Mouse (Mus musculus) kidney, adult 9 months (tissue): ENCODE results near the gene Gpatch2.

Experiments used
- DNase-seq: peaks from one replicate; pipeline ENCODE4 v3.0.0; 2022

The Gpatch2 gene

DNA sequence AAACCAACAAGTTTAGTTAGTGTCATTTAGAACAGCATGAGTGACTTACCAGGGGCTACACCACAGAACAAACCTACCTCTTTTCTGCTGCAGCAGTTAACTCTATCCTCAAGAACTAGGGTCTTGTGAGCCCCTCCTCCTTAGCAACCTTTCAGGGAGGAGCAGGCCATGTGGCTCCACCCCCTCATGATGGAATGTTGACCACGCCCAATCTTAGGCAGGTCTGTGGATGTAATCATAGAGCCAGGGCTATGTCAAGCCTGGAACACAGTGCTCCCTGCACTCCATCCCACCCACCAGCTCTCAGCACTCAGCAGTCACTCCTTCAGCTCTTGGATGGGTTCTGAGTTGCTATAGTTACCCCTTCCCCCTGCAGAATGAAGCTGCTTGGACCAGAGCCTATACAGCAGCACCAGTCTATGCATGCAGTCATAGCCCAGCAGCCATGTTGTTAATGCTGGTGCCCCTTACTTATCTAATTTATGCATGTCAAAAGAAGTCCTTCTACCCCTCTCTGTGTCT, 35.5 kb downstream of the Gpatch2 start:
- no peak for DNase-seq

DNA sequence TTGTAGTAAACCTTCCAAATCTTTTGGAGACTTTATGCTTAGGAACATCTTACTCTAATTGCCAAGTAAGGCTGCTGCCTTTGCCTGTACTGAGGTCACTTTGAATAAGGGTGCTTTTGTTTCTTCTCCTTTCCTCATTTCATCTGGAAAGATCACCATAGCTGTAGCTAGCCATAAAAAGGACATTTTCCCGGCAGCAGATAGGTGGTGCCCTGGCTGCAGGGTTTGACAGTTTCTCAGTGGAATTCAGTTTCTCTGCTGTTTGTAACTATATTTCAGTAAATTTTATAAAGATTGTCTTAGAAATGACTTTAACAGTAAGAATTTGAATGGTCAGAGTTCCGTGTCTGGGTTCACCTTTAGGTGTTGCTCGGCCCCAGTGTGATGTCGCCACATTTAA, 43.4 kb downstream of the Gpatch2 start:
- DNase-seq = no peak

- DNase-seq = peak; percentile 50
These were observed 52.3 kb downstream of the Gpatch2 start for GRCm38 (mm10) chr1:187267601-187268000.

- no peak for DNase-seq
These were observed 55.3 kb downstream of the Gpatch2 start for GRCm38 (mm10) chr1:187270318-187271247.

DNA sequence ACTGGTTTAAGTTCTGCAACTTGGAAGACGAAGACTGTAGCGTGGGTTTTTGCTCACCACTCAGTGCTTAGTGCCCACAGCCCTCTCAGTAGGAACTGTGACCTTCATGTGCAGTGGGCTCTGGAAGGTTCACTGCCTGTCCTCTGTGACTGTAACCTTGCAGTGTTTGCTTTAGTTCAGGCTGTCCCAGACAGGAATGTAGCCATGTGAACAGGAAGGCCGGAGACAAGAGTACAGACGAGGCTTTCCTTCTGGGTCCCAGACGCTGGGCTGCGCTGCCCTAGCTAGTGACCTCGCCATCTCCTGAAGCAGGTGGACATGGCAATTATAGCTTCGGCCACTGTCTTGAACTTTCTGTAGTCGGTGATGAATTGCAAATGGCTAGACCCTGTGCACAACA, 62.0 kb downstream of the Gpatch2 start:
- DNase-seq = peak; percentile 22

DNA sequence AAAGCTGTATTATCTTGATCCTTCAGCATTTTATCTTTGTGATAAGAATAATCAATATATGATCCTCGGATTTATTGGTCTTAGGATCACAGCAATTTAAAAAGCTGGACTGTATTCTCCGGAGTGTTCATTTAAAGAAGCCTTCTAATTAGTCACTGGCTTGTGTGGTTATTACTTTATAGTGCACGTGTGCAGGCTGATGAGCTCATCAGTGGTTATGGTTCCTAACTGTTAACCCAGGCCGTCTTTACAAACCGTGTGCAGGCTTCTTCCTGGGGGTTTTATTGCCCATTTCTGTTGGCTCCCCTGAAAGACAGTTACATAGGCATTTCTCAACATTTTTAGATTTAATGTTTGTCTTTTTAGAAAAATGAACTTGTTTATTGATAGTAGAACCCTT, 63.2 kb downstream of the Gpatch2 start:
- DNase-seq = no peak

DNA sequence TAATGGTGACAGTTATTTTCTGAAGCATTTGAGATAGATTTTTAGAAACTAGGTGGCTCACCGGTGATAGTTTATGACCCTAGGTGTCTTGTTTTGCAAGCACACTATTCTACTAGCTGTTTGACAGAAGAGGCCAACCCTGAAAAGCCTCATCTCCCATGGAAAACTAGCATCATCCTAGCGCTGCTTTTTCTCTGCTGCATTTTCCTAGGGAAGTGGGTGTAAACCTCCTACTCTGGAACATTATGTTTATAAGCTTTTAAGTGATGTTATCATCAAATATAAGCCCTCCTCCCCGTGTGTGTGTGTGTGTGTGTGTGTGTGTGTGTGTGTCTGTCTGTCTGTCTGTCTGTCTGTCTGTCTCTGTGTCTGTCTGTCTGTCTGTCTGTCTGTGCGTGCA, 64.5 kb downstream of the Gpatch2 start:
- DNase-seq = no peak

- no peak for DNase-seq
These were observed 67.0 kb downstream of the Gpatch2 start for GRCm38 (mm10) chr1:187282321-187282720.

DNA sequence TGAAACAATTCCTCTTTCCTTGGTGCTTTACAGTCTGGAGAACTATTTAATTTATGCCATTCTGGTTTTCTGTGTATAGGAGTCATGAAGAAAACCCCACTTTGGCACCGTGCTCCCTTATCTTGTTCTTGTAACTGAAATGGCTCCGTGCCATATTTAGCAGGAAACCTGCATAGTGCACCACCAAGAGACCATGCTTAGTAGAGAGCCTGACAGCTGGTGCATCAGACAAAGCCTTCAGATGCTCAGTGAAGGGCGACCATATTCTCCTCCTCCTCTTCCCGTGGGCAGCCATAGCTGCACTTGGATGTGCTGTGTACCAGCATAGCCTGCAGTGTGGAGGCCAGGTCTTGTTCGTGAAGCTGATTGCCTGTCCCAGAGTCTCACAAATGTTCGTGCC, 67.5 kb downstream of the Gpatch2 start:
- DNase-seq = no peak

DNA sequence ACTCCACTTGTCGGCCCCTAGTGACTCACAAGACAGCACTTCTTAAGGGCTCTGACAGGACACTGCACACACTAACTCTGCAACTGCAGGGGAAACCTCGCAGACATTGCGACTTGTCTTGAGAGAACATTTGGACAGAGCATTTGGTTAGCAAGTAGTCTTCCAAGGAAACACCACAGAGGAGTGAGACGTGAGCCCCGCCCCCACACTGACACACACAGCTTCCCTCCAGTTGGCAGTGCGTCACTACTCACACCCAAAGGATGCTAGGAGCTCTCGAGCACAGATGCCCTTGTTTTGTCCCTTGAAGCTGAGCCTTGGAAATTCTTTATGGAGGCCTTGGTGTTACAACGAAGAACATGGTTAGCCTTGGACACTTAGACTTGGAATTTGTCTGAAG, 70.4 kb downstream of the Gpatch2 start:
- no peak for DNase-seq

GRCm38 (mm10) chr1:187286411-187286810, 71.1 kb downstream of the Gpatch2 start:
- DNase-seq = no peak

DNA sequence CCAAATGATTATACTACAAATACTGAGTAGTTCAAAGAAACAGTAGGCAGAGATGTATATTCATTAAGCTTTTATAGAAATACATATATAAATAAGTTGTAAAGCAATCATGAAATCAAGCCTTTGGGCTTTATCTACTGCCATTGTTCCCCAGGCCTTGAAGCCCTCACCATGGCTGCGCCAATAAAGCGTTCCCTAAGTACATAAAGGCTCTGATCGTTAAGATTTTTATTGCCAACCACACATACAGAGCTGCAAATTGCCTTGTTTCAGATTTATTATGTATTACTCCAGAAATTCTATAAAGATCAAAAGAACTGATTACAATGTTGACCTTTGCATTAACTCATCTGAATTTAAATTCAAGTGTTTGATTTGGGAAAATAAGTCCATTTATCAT, 71.6 kb downstream of the Gpatch2 start:
- no peak for DNase-seq

- no peak for DNase-seq
These were observed 74.9 kb downstream of the Gpatch2 start for GRCm38 (mm10) chr1:187290186-187290585.

DNA sequence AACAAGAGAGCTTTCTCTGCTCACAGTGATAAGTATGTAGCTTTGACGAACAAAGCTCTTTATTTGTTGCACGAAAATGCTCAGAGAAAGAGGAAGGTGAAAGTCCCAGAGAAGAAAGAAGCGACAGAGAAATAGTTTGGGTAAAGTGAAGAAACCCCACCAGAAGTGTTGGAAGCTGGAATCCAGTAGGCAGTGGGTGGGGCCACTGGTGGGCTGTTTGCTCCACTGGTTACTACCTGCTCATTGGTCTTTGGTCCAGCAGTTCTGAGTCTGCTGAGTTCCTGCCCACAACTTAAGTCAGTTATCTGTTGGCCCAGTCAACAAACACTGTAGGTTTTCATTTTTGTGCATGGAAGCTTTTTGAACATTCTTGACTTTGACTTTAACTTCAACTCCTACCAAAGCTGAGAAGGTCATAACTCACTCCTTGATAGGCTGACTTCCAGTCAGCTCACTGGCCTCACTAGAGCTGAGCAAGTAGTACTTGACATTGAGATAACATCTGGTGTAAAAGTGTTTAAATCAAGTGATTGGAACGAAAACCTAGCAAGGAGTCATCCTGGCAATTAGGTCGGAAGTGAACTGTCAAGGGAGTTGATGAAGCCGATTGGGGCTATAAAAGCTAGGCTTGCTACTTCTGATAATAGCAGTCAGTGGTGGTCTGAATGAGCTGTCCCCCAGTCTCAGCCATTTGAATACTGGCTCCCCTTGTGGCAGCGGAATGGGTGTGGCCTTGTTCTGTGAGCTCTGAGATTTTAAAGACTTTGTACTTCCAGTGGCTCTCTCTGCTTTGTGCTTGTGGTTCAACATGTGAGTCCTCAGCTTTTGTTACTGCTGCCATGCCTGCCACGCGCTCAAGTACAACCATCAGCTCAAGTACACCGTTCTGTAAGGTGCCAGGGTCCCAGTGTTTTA, 76.4 kb downstream of the Gpatch2 start:
- no peak for DNase-seq

DNA sequence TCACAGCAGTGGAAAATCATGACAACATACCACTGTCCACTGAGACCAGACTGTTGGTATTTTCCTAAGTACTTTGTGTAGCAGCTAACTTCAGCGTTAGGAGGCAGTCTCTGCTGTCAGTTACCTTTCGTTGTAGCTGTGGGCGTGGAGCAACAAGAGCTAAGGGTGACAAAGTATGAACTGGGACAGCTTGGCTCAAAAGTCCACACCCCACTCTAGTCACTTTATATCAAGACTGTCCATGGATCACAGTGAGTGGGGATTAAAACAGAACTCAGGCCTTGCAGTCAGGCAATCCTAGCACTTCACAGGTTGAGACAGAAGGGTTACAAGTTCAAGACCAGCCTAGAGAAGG, 77.1 kb downstream of the Gpatch2 start:
- no peak for DNase-seq

DNA sequence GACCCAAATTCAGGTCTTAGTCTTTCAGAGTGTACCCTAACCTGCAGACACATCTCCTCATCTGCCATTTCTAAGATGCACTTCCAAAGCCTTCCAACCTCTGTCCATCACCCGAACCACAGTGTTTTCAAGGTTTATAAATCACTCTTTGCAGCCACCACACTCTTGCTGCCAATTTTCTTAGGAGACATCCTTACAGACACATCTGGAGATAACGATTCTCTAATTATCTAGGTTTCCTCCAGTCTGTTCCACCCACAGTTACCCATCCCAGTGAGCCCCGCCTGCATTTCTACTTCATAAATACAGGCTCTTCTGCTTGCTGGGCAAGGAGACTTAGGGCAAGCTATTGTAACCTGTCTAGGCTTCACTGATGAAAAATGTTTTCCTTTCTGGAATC, 77.9 kb downstream of the Gpatch2 start:
- no peak for DNase-seq

GRCm38 (mm10) chr1:187294522-187294921, 79.2 kb downstream of the Gpatch2 start:
- no peak for DNase-seq

- no peak for DNase-seq
These were observed 79.8 kb downstream of the Gpatch2 start for GRCm38 (mm10) chr1:187295038-187295559.

DNA sequence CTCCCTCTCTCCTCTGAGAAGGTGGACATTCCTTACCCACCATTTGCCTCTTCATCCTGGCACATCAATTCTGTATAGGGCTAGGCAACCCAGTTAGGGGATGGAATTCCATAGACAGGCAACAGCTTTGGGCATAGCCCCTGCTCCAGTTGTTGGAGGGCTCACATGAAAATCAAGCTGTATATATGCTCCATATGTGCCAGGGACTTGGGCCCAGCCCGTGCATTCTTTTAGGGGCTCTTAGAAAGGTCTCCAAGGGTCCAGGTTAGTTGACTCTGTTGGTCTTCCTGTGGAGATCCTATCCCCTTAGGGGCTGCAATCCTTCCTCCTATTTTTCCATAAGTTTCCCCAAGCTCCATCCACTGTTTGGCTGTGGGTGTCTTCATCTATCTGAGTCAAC, 80.4 kb downstream of the Gpatch2 start:
- no peak for DNase-seq

- no peak for DNase-seq
These were observed 83.9 kb downstream of the Gpatch2 start for GRCm38 (mm10) chr1:187299236-187299635.

- peak; percentile 65 for DNase-seq
These were observed 85.3 kb downstream of the Gpatch2 start for GRCm38 (mm10) chr1:187300626-187301025.

- DNase-seq = no peak
These were observed 87.9 kb downstream of the Gpatch2 start for GRCm38 (mm10) chr1:187303221-187303620.

DNA sequence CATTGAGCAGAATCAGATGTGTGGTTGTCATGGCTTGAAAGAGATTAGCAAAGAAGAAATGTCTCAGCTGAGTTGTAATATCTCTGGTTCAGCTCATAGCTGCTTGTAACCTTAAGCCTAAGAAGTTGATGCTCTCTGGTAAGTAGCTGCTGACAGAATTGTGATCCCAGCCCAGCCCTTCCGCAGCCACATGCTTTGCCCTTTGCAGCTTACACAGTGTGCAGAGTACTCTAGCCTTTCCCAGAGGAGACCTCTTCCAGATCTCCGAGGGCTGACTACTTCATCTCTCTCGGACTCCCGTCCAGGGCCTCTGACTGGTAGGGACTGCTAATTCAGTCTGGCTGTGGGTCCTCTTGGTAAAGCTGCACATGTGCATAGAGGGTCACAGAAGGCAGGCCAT, 92.0 kb downstream of the Gpatch2 start:
- no peak for DNase-seq
